Mouse (Mus musculus) liver, embryonic 14.5 days (tissue): ENCODE data around the gene Rnf19b. TPM values are rescaled to one million over a fixed set of nuclear protein-coding genes. Genes with fewer than 3 reads are reported as not detected.
A peak's percentile ranks its signal among the peaks of the same experiment; 100 is the strongest.

ENCODE experiments used
- ATAC-seq: fragments of 200-750 bp; cut with Nextera tagmentation; 2 replicates; pipeline ENCODE4 v1.8.0; 2017; ENCODE audit warnings: moderate number of reproducible peaks, mild to moderate bottlenecking, moderate library complexity; ENCODE audit not compliant: insufficient read depth
- DNase-seq, 3 experiments: peaks; one replicate each; pipeline ENCODE4 v3.0.0-alpha.2; 2012 to 2013; ENCODE audit warnings: low read depth in 3 of 3, low spot score in 3 of 3
- H3K27ac ChIP-seq: fragments of 300-500 bp; sonication (generic); 2 replicates; pipeline ENCODE4 v1.5.1; 2014; ENCODE audit warnings: moderate library complexity, mild to moderate bottlenecking, control low read depth, inconsistent platforms
- H3K27me3 ChIP-seq: fragments of 300-500 bp; sonication (generic); 2 replicates; pipeline ENCODE4 v1.6.1; 2014; ENCODE audit warnings: mild to moderate bottlenecking, low read length, moderate library complexity; ENCODE audit not compliant: control insufficient read depth, insufficient read depth
- H3K36me3 ChIP-seq: fragments of 300-500 bp; sonication (generic); replicated peaks from 2 replicates; pipeline ENCODE4 v1.6.1; 2014; ENCODE audit warnings: low read depth; ENCODE audit not compliant: control insufficient read depth, insufficient read depth
- H3K4me1 ChIP-seq, 2 experiments: fragments of 200-500 bp in 1 of 2; fragments of 300-500 bp in 1 of 2; sonication (generic) in 1 of 2; replicated peaks; 2 replicates each; pipeline ENCODE4 v1.6.1; 2012 to 2014; ENCODE audit warnings: antibody characterized with exemption in 1 of 2, inconsistent platforms in 1 of 2, low read length in 1 of 2; ENCODE audit not compliant: control insufficient read depth in 2 of 2, insufficient read depth in 2 of 2
- H3K4me2 ChIP-seq: fragments of 300-500 bp; sonication (generic); 2 replicates; pipeline ENCODE4 v1.6.1; 2014; ENCODE audit warnings: low read depth, mild to moderate bottlenecking, control low read depth, moderate library complexity
- H3K4me3 ChIP-seq, 2 experiments: fragments of 200-500 bp in 1 of 2; fragments of 300-500 bp in 1 of 2; sonication (generic) in 1 of 2; 2 replicates each; pipeline ENCODE4 v1.5.1; 2012 to 2014; ENCODE audit warnings: low read depth in 2 of 2, low read length in 2 of 2, mild to moderate bottlenecking in 2 of 2, control low read depth in 1 of 2, inconsistent platforms in 1 of 2, moderate library complexity in 1 of 2; ENCODE audit not compliant: insufficient read depth in 1 of 2
- H3K9ac ChIP-seq: fragments of 300-500 bp; sonication (generic); replicated peaks from 2 replicates; pipeline ENCODE4 v1.6.1; 2014; ENCODE audit warnings: mild to moderate bottlenecking, control low read depth, moderate library complexity
- H3K9me3 ChIP-seq: fragments of 300-500 bp; sonication (generic); 2 replicates; pipeline ENCODE4 v1.6.1; 2016; ENCODE audit warnings: low read length, mixed read lengths; ENCODE audit not compliant: control insufficient read depth
- CTCF ChIP-seq: IDR thresholded peaks from 2 replicates; pipeline ENCODE4 v1.5.1; 2016; ENCODE audit warnings: antibody characterized with exemption, low read depth, control low read depth
- EP300 ChIP-seq: IDR thresholded peaks from 2 replicates; pipeline ENCODE4 v1.6.1; 2016; ENCODE audit warnings: antibody characterized with exemption, low read depth
- WGBS: fragments of 180-500 bp; shearing (Covaris S2); extraction: QIAGEN DNeasy Blood & Tissue Kit; methylation state at CpG from one replicate; pipeline ENCODE4 v1.1.7; 2014; ENCODE audit not compliant: insufficient replicate concordance; 5-methylcytosine and 5-hydroxymethylcytosine counted together
- polyA plus RNA-seq, 2 experiments: library from polyadenylated mRNA; depleted of rRNA in 1 of 2; stranded (reverse) in 1 of 2; unstranded in 1 of 2; fragments of >200 nt; fragmentation: Nextera tagmentation in 1 of 2; extraction: Ambion mirVana in 1 of 2; gene quantifications; 2 replicates each; pipeline versions ENCODE4 v1.2.1 to v1.2.3; 2012 to 2014

Rnf19b gene
- polyA plus RNA-seq, 2 experiments = 4.0 to 11.2 TPM

GRCm38 (mm10) chr4:129121569-129122086, 63.6 kb downstream of the Rnf19b start, which contains the start of gene Hpca:
Gene Hpca, minus strand, starts transcription at chr4:129122036.
- no peak for ATAC-seq
- Histone ChIP-seq H3K4me3 (peak within 1 kb of the TSS in 1 of 2 experiments; percentile 28; a peak in 2 of 4 replicates), H3K4me1 (0 out of 4 replicates have a peak, but pooled peaks cover 0 to 3% of the 10 kb centered on the region in 2 experiments), H3K36me3 (no peaks in the 10 kb centered on the region), H3K27ac (no peak within 1 kb of the TSS), H3K9me3 (no peaks in the 10 kb centered on the region), H3K4me2 (peak within 1 kb of the TSS; percentile 49), H3K27me3 (peaks cover 42% of the 10 kb centered on the region), H3K9ac (no peak within 1 kb of the TSS)
- TF ChIP-seq EP300 (no peak), CTCF (no peak)
- WGBS = 7% methylated on average over 17 of the region's 17 CpGs
- DNase-seq = no peak

GRCm38 (mm10) chr4:129122107-129122506, 64.0 kb downstream of the Rnf19b start:
- no peaks in the 10 kb centered on the region for H3K36me3 ChIP-seq
- DNase-seq (no peak), ATAC-seq (no peak)
- no peaks in the 10 kb centered on the region for H3K9me3 ChIP-seq
- H3K27ac ChIP-seq = no peak overlapping the region
- no peak overlapping the region for H3K9ac ChIP-seq
- no peak overlapping the region for H3K4me2 ChIP-seq
- peaks cover 42% of the 10 kb centered on the region for H3K27me3 ChIP-seq
- H3K4me3 ChIP-seq = no peak overlapping the region
- WGBS = 33% methylated on average over 9 of the region's 9 CpGs
- TF ChIP-seq CTCF = no peak
- TF ChIP-seq EP300 = no peak
- 0 out of 4 replicates have a peak, but pooled peaks cover 0 to 3% of the 10 kb centered on the region in 2 experiments for H3K4me1 ChIP-seq

GRCm38 (mm10) chr4:129122719-129123118, 64.6 kb downstream of the Rnf19b start:
- Histone ChIP-seq H3K9me3 (no peaks in the 10 kb centered on the region), H3K4me3 (no peak overlapping the region), H3K9ac (no peak overlapping the region), H3K27ac (no peak overlapping the region), H3K36me3 (no peaks in the 10 kb centered on the region), H3K4me2 (no peak overlapping the region), H3K4me1 (0 out of 4 replicates have a peak, but pooled peaks cover 0 to 3% of the 10 kb centered on the region in 2 experiments), H3K27me3 (peaks cover 42% of the 10 kb centered on the region)
- 21% methylated on average over 8 of the region's 8 CpGs for WGBS
- DNase-seq (no peak), ATAC-seq (no peak)
- no peak for TF ChIP-seq EP300
- no peak for TF ChIP-seq CTCF

GRCm38 (mm10) chr4:129124652-129125146, 66.6 kb downstream of the Rnf19b start:
- ATAC-seq (no peak), DNase-seq (no peak)
- peaks cover 42% of the 10 kb centered on the region for H3K27me3 ChIP-seq
- TF ChIP-seq EP300 = no peak
- TF ChIP-seq CTCF = no peak
- no peaks in the 10 kb centered on the region for H3K36me3 ChIP-seq
- H3K9ac ChIP-seq = no peak overlapping the region
- no peak overlapping the region for H3K27ac ChIP-seq
- H3K9me3 ChIP-seq = no peaks in the 10 kb centered on the region
- no peak overlapping the region for H3K4me3 ChIP-seq
- 11% methylated on average over 13 of the region's 13 CpGs for WGBS
- no peak overlapping the region for H3K4me2 ChIP-seq
- 0 out of 4 replicates have a peak, but pooled peaks cover 0 to 3% of the 10 kb centered on the region in 2 experiments for H3K4me1 ChIP-seq

- no peak overlapping the region for H3K27ac ChIP-seq
- H3K36me3 ChIP-seq = no peaks in the 10 kb centered on the region
- H3K4me3 ChIP-seq = peak overlapping the region in 1 of 2 experiments; percentile 23; a peak in 1 of 4 replicates
- peaks cover 39% of the 10 kb centered on the region for H3K27me3 ChIP-seq
- peaks cover 0 to 8% of the 10 kb centered on the region in 2 experiments; a peak in 2 of 4 replicates for H3K4me1 ChIP-seq
- H3K9me3 ChIP-seq = no peaks in the 10 kb centered on the region
- H3K9ac ChIP-seq = no peak overlapping the region
- ATAC-seq (no peak), DNase-seq (no peak)
- WGBS = 12% methylated on average over 19 of the region's 19 CpGs
- TF ChIP-seq CTCF = no peak
- TF ChIP-seq EP300 = no peak
- H3K4me2 ChIP-seq = peak overlapping the region; percentile 31
These were observed 67.8 kb downstream of the Rnf19b start for GRCm38 (mm10) chr4:129125736-129126451.
